Mouse (Mus musculus): ENCODE results near the gene Arhgef3. TPM values are rescaled to one million over a fixed set of nuclear protein-coding genes. Genes with fewer than 3 reads are reported as not detected.

Arhgef3 gene
- polyA plus RNA-seq, 1 experiment from 2014 or later = 6.6 TPM

DNA sequence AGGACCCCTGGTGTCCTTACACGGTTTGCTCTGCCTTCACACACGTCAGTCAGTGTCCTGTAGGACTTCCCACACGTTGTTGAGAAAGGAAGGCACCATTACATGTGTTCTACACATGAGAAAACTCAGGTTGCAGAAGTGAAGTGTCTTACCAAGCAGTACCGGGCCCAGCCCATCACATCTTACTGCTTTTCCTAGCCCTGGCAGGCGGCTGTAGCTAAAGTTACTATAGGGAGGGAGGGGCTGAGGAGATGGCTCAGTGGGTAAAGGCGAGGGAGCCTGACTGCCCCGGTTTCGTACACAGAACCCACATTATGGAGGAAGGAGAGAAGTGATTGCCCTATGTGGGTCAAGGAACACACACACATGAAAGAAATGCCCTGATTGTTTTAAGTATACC lies 116.8 kb downstream of the Arhgef3 start:
- Histone ChIP-seq H3K27ac (no peak overlapping the region), H3K27me3 (no peaks in the 10 kb centered on the region), H3K4me1 (peaks cover 17% of the 10 kb centered on the region), H3K9ac (no peak overlapping the region), H3K36me3 (no peaks in the 10 kb centered on the region), H3K4me2 (replicated peaks) (no peak overlapping the region), H3K9me3 (replicated peaks) (no peaks in the 10 kb centered on the region), H3K4me3 (no peak overlapping the region)
- no peak for ATAC-seq (ENCODE audit: low FRiP score)
- 78% methylated on average over 8 of the region's 8 CpGs for WGBS

- WGBS = 86% methylated on average over 25 of the region's 25 CpGs
- no peaks in the 10 kb centered on the region for H3K36me3 ChIP-seq
- H3K27me3 ChIP-seq = no peaks in the 10 kb centered on the region
- peaks cover 17% of the 10 kb centered on the region for H3K4me1 ChIP-seq
- H3K4me3 ChIP-seq = no peak overlapping the region
- no peak overlapping the region for H3K9ac ChIP-seq
- no peak overlapping the region for H3K27ac ChIP-seq
- H3K9me3 ChIP-seq (replicated peaks) = no peaks in the 10 kb centered on the region
- ATAC-seq (ENCODE audit: low FRiP score) = no peak
- no peak overlapping the region for H3K4me2 ChIP-seq (replicated peaks)
Measured at GRCm38 (mm10) chr14:27231974-27232780, 117.5 kb downstream of the Arhgef3 start.

DNA sequence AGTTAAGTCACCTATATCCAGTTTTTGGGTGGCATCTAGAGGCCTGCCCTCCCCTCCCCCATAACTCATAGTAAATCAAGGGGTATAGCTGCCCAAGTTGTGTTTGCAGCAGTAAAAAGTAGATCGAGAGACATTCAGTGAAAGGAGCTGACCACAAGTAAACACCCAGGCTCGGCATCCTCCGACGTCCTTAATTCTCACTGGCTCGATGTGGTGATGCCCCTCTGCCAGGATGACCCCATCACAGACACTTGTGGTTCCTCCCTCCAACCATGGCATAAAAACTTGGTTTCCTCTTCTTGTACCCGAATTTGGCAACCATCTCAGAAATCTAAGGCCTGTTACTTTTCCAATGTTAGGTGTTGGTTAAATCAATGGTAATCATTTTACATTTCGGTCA lies 118.4 kb downstream of the Arhgef3 start:
- H3K4me3 ChIP-seq = no peak overlapping the region
- H3K9ac ChIP-seq = no peak overlapping the region
- no peaks in the 10 kb centered on the region for H3K27me3 ChIP-seq
- 93% methylated on average over 7 of the region's 7 CpGs for WGBS
- no peaks in the 10 kb centered on the region for H3K36me3 ChIP-seq
- no peak overlapping the region for H3K4me2 ChIP-seq (replicated peaks)
- no peaks in the 10 kb centered on the region for H3K9me3 ChIP-seq (replicated peaks)
- no peak for ATAC-seq (ENCODE audit: low FRiP score)
- no peak overlapping the region for H3K27ac ChIP-seq
- H3K4me1 ChIP-seq = peaks cover 17% of the 10 kb centered on the region

DNA sequence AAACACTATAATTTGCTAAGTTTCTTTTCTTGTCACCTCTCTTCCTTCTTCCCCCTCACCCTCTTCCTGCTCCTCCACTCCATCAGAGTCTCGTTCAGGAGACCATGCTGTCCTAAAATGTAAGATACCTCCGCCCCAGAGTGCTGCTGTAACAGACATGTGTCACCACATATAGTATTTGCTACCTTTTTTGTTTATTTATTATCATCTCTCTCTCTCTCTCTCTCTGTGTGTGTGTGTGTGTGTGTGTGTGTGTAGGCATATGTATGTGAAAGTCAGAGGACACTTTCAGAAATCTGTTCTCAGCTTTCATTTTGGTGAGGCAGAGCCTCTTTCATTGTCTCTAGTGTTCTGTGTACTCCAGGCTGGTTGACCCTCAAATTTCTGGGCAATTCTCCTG lies 119.0 kb downstream of the Arhgef3 start:
- ATAC-seq (ENCODE audit: low FRiP score) = no peak
- H3K4me3 ChIP-seq = no peak overlapping the region
- H3K9ac ChIP-seq = no peak overlapping the region
- H3K27ac ChIP-seq = no peak overlapping the region
- peaks cover 17% of the 10 kb centered on the region for H3K4me1 ChIP-seq
- no peaks in the 10 kb centered on the region for H3K9me3 ChIP-seq (replicated peaks)
- WGBS = 90% methylated on average over 2 of the region's 2 CpGs
- H3K36me3 ChIP-seq = no peaks in the 10 kb centered on the region
- no peak overlapping the region for H3K4me2 ChIP-seq (replicated peaks)
- no peaks in the 10 kb centered on the region for H3K27me3 ChIP-seq

GRCm38 (mm10) chr14:27234270-27234840 lies 119.7 kb downstream of the Arhgef3 start:
- Histone ChIP-seq H3K27ac (no peak overlapping the region), H3K9ac (no peak overlapping the region), H3K27me3 (no peaks in the 10 kb centered on the region), H3K4me1 (peaks cover 17% of the 10 kb centered on the region), H3K36me3 (no peaks in the 10 kb centered on the region), H3K9me3 (replicated peaks) (no peaks in the 10 kb centered on the region), H3K4me3 (no peak overlapping the region), H3K4me2 (replicated peaks) (no peak overlapping the region)
- no peak for ATAC-seq (ENCODE audit: low FRiP score)
- WGBS = 63% methylated on average over 4 of the region's 4 CpGs

GRCm38 (mm10) chr14:27235897-27236553 lies 121.3 kb downstream of the Arhgef3 start:
- Histone ChIP-seq H3K9me3 (replicated peaks) (no peaks in the 10 kb centered on the region), H3K4me2 (replicated peaks) (no peak overlapping the region)

DNA sequence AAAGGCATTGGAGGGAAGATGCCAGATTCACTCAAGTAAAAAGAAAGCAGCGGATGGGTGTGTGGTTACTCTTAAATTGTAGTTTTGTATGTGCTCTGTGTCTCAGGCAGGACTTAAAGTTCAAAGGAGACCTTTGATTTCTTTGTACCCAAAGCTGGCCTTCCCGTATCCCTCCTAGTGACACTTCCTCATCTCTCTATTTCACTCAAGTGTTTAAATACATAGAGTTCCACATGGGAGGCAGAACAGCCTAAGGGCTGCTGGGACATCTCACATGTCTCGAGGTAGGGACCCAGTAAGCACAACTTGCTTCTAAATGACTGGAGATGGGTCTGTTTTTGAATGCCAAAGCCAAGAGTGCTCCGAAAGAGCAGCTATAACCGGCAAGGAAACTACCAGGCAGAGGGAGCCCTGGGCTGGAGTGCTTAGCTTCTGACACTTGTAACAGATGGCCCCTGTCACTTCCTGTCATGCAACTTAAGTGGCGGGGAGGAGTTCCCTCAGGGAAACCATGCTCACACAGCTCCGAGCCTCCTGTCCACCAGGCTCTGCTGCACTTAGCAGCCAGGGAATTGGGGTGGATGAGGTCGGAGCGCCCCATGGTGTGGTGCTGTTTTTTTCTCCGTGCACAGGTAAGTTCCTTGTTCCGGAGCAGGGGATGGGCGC lies 123.0 kb downstream of the Arhgef3 start:
- no peaks in the 10 kb centered on the region for H3K36me3 ChIP-seq
- no peak overlapping the region for H3K9ac ChIP-seq
- no peak overlapping the region for H3K27ac ChIP-seq
- ATAC-seq (ENCODE audit: low FRiP score) = no peak
- WGBS = 48% methylated on average over 12 of the region's 12 CpGs
- no peaks in the 10 kb centered on the region for H3K27me3 ChIP-seq
- no peak overlapping the region for H3K4me2 ChIP-seq (replicated peaks)
- H3K9me3 ChIP-seq (replicated peaks) = no peaks in the 10 kb centered on the region
- no peak overlapping the region for H3K4me3 ChIP-seq
- no peaks in the 10 kb centered on the region for H3K4me1 ChIP-seq

More at GRCm38 (mm10) chr14:27235897-27236553, 121.3 kb downstream of the Arhgef3 start:
- ATAC-seq (ENCODE audit: low FRiP score) = no peak
- H3K27me3 ChIP-seq = no peaks in the 10 kb centered on the region
- H3K4me3 ChIP-seq = no peak overlapping the region
- peaks cover 2% of the 10 kb centered on the region; the same call in 1 of the 2 replicates for H3K4me1 ChIP-seq
- H3K9ac ChIP-seq = no peak overlapping the region
- H3K27ac ChIP-seq = no peak overlapping the region
- H3K36me3 ChIP-seq = no peaks in the 10 kb centered on the region
- WGBS = 69% methylated on average over 6 of the region's 6 CpGs

GRCm38 (mm10) chr14:27238600-27239118 lies 124.0 kb downstream of the Arhgef3 start:
- no peak overlapping the region for H3K4me3 ChIP-seq
- no peak overlapping the region for H3K27ac ChIP-seq
- no peaks in the 10 kb centered on the region for H3K9me3 ChIP-seq (replicated peaks)
- 90% methylated on average over 8 of the region's 8 CpGs for WGBS
- no peak for ATAC-seq (ENCODE audit: low FRiP score)
- no peak overlapping the region for H3K9ac ChIP-seq
- H3K4me2 ChIP-seq (replicated peaks) = no peak overlapping the region
- H3K27me3 ChIP-seq = no peaks in the 10 kb centered on the region
- no peaks in the 10 kb centered on the region for H3K4me1 ChIP-seq
- no peaks in the 10 kb centered on the region for H3K36me3 ChIP-seq

- H3K4me1 ChIP-seq = no peaks in the 10 kb centered on the region
Measured at GRCm38 (mm10) chr14:27239551-27240091, 124.9 kb downstream of the Arhgef3 start.

DNA sequence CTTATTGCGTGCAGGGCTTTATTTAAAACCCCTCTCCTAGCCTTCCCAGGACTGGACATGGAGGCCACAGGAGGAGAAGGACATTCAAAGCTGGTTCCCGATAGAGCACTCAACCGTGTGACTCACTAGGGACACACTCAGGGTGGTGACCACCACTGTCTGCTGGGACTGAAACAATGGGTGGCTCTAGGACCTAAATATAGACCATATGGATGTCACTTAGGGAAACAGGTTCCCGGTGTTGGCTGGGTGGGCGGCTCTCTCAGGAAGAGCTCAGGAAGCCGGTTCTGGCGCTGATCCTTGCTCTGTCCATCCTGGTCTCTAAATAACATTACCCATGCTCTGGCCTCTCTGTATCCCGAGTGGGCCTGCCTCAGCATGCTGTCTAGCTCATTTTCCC lies 127.6 kb downstream of the Arhgef3 start:
- H3K4me3 ChIP-seq = no peak overlapping the region
- ATAC-seq (ENCODE audit: low FRiP score) = no peak
- no peak overlapping the region for H3K9ac ChIP-seq
- H3K36me3 ChIP-seq = no peaks in the 10 kb centered on the region
- H3K4me1 ChIP-seq = no peaks in the 10 kb centered on the region
- no peak overlapping the region for H3K4me2 ChIP-seq (replicated peaks)
- no peaks in the 10 kb centered on the region for H3K9me3 ChIP-seq (replicated peaks)
- WGBS = 90% methylated on average over 8 of the region's 8 CpGs
- no peak overlapping the region for H3K27ac ChIP-seq
- H3K27me3 ChIP-seq = no peaks in the 10 kb centered on the region

More at GRCm38 (mm10) chr14:27239551-27240091, 124.9 kb downstream of the Arhgef3 start:
- H3K9me3 ChIP-seq (replicated peaks) = no peaks in the 10 kb centered on the region
- ATAC-seq (ENCODE audit: low FRiP score) = no peak
- no peaks in the 10 kb centered on the region for H3K36me3 ChIP-seq
- no peak overlapping the region for H3K27ac ChIP-seq
- no peak overlapping the region for H3K4me3 ChIP-seq
- H3K4me2 ChIP-seq (replicated peaks) = no peak overlapping the region
- H3K27me3 ChIP-seq = no peaks in the 10 kb centered on the region
- H3K9ac ChIP-seq = no peak overlapping the region
- WGBS = 87% methylated on average over 3 of the region's 3 CpGs

DNA sequence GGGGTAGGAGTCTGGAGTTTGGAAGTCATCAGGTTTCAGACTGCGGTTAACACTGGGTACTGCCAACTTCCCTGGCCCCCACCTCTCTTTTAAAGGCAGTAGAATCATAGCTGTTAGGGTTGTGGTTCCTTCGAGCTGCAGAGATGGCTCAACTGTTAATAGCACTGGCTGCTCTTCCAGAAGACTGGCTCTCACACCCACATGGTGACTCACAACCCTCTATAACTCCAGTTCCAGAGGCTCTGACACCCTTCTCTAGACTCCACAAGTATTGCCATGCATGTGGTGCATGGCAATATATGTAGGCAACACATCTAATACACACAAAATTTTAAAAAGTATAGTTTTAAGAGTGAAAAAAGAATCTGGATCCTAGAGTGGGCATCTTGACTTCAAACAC lies 128.1 kb downstream of the Arhgef3 start:
- H3K9ac ChIP-seq = no peak overlapping the region
- 90% methylated on average over 2 of the region's 2 CpGs for WGBS

GRCm38 (mm10) chr14:27243585-27243984 lies 128.9 kb downstream of the Arhgef3 start:
- H3K27me3 ChIP-seq = no peaks in the 10 kb centered on the region
- WGBS = 84% methylated on average over 5 of the region's 5 CpGs
- ATAC-seq (ENCODE audit: low FRiP score) = no peak

More for the DNA sequence above, 128.1 kb downstream of the Arhgef3 start:
- Histone ChIP-seq H3K4me1 (no peaks in the 10 kb centered on the region), H3K4me3 (no peak overlapping the region), H3K27me3 (no peaks in the 10 kb centered on the region), H3K36me3 (no peaks in the 10 kb centered on the region), H3K4me2 (replicated peaks) (no peak overlapping the region), H3K9me3 (replicated peaks) (no peaks in the 10 kb centered on the region), H3K27ac (no peak overlapping the region)
- ATAC-seq (ENCODE audit: low FRiP score) = no peak

More at GRCm38 (mm10) chr14:27243585-27243984, 128.9 kb downstream of the Arhgef3 start:
- no peaks in the 10 kb centered on the region for H3K4me1 ChIP-seq
- no peak overlapping the region for H3K4me3 ChIP-seq
- no peaks in the 10 kb centered on the region for H3K9me3 ChIP-seq (replicated peaks)
- no peak overlapping the region for H3K9ac ChIP-seq
- no peak overlapping the region for H3K4me2 ChIP-seq (replicated peaks)
- H3K36me3 ChIP-seq = no peaks in the 10 kb centered on the region
- no peak overlapping the region for H3K27ac ChIP-seq

All from hindbrain, embryonic 12.5 days (tissue).